Mouse (Mus musculus) frontal cortex, postnatal 10 days (tissue): ENCODE measurements around the gene Olfr1457.

Experiments used
- DNase-seq, 2 experiments: peaks; one replicate each; pipeline ENCODE4 v3.0.0; 2022; ENCODE audit warnings: low spot score in 2 of 2, mixed read lengths in 1 of 2

Olfr1457 gene

GRCm38 (mm10) chr19:13097791-13098190 lies at the start of gene Olfr1457:
Gene Olfr1457, minus strand, starts transcription at chr19:13097891.
- DNase-seq: no peak

DNA sequence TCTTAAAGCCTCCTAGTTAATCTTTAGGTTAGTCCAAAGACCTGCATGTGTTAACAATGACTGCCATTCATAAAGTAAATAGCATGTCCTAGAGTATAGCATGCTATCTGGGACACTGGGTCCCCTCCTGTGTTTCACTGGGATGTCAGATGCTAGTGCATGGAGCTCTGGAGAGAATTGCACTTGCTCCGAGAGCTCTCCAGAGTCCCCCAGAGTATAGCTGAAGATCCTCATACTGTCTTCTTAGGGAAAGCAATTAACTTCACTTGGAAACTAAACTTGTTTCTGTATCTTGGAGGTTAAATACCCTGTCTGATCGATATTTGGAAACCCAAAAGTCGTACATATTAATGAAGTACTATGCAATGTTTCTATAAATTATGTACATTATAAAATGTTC lies 9.0 kb upstream of the Olfr1457 start, which contains the start of gene Olfr1458:
Gene Olfr1458 (minus strand): TSS at position 101 of the 400 bp plus-strand sequence.
- no peak for DNase-seq

DNA sequence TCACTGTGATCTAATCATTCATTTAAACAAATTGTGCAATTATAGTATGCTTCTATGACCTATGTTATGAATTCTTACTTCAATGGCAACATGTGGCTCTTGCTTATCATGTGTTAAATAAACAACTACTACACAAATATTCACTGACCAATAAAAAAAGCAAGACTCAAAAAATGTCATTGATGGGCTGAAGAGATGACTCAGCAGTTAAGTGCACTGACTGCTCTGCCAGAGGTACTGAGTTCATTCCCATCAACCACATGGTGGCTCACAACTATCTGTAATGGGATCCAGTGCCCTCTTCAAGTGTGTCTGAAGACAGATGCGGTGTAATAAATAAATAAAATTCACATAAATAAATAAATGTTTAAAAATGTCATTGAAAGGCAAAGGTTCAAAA lies 3.8 kb downstream of the Olfr1457 start:
- DNase-seq: no peak

GRCm38 (mm10) chr19:13060310-13060709 lies 37.4 kb downstream of the Olfr1457 start, which contains the start of gene Olfr1454:
Gene Olfr1454, plus strand, starts transcription at chr19:13060610.
- no peak for DNase-seq
